Mouse (Mus musculus): ENCODE data around the gene Kcnq1. TPM values are rescaled to one million over a fixed set of nuclear protein-coding genes. Genes with fewer than 3 reads are reported as not detected.

The Kcnq1 gene
- polyA plus RNA-seq, 1 experiment from 2014 or later = 1.8 TPM

DNA sequence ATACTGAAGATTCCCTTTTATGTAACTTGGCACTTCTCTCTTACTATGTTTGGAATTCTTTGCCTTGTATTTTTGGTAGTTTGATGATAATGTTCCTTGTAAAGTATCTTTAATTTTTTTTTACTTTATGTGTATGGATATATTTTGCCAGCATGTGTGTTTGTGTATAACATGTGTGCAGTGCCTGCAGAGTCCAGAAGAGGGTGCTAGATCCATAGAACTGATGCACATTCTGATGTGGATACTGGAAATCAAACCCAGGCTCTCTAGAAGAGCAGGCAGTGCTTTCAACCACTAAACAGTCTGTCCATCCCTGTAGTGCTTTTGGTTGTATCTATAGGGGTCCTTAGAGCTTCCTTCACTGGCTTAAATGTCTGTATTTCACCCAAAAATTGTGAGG is 8.6 kb downstream of the Kcnq1 start:
- no peaks in the 10 kb centered on the region for H3K4me1 ChIP-seq
- H3K27ac ChIP-seq = no peak overlapping the region
- no peak overlapping the region for H3K4me3 ChIP-seq
- no peak overlapping the region for H3K4me2 ChIP-seq
- H3K36me3 ChIP-seq (replicated peaks) = no peaks in the 10 kb centered on the region
- no peak for ATAC-seq (replicated peaks)
- H3K9ac ChIP-seq = no peak overlapping the region
- no peaks in the 10 kb centered on the region; the same call in 1 of the 2 replicates for H3K9me3 ChIP-seq
- no peaks in the 10 kb centered on the region; the same call in 1 of the 2 replicates for H3K27me3 ChIP-seq (replicated peaks)

DNA sequence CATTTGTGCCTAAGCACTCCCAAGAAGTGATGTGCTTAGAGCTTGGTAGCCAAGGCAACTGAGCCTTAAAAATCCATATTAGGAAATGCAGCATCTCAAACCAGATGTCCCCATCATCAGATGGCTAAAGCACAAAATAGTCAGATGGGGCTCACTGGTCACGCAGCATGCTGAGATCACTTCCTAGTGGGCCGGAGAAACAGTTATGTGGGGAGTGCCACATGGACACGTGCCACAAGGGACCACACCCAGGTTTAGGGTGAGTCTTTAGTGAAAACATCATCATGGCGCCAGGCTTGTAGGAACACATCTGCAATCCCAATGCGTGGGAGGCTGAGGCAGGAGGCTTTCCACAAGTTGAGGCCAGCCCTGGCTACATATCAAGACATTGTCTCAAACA is 10.4 kb downstream of the Kcnq1 start:
- H3K27me3 ChIP-seq (replicated peaks) = no peaks in the 10 kb centered on the region
- no peaks in the 10 kb centered on the region for H3K4me1 ChIP-seq
- ATAC-seq (replicated peaks) = no peak
- no peaks in the 10 kb centered on the region for H3K36me3 ChIP-seq (replicated peaks)
- H3K27ac ChIP-seq = no peak overlapping the region
- H3K4me3 ChIP-seq = no peak overlapping the region
- no peaks in the 10 kb centered on the region; the same call in 1 of the 2 replicates for H3K9me3 ChIP-seq
- H3K9ac ChIP-seq = no peak overlapping the region
- 79% methylated on average over 5 of the region's 5 CpGs for WGBS
- no peak overlapping the region for H3K4me2 ChIP-seq

DNA sequence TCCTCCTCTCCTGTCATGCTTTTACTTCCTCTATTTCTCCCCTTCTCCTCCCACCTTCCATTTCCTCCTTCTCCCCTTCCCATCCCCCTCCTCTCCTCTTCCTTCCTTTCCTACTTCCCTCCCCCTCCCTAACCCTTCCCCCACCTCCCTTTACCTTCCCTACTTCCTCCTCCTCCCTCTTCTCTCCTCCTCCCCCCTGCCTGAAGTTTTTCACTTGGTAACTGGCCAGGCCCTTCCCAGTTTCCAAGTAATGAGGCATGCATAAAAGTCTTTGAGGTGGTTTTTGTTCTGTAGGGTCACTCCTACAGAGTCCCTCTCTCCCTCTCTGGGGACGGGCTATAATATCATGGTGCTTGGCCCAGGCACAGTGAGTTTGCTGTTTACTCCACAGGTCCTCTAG is 13.2 kb downstream of the Kcnq1 start:
- no peaks in the 10 kb centered on the region; the same call in 1 of the 2 replicates for H3K4me1 ChIP-seq
- no peak overlapping the region for H3K27ac ChIP-seq
- no peaks in the 10 kb centered on the region; the same call in 1 of the 2 replicates for H3K9me3 ChIP-seq
- H3K4me3 ChIP-seq = no peak overlapping the region
- H3K36me3 ChIP-seq (replicated peaks) = no peaks in the 10 kb centered on the region
- H3K4me2 ChIP-seq = no peak overlapping the region
- no peak overlapping the region for H3K9ac ChIP-seq
- 28% methylated on average over 1 of the region's 1 CpGs for WGBS
- no peaks in the 10 kb centered on the region for H3K27me3 ChIP-seq (replicated peaks)
- no peak for ATAC-seq (replicated peaks)

DNA sequence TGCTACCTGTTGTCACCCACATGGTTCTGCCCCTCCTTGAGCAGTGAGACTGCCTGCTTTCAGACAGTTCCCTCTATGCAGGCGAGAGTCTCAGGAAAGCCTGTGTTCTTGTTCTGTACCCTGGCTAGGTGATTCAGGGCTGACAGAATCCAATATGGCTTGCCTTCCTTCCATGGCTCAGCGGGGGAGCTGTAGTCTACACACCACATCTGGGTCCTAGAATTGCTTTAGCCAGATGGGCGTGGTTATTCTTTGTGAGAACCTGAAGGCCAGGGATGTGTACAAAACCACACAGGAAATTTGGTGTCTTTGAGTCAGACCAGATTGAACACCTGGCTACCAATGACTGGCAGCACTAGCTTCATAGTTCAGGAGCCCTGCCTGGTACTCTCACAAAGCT is 13.7 kb downstream of the Kcnq1 start:
- no peak for ATAC-seq (replicated peaks)
- WGBS = 81% methylated on average over 3 of the region's 3 CpGs
- H3K36me3 ChIP-seq (replicated peaks) = no peaks in the 10 kb centered on the region
- no peak overlapping the region for H3K27ac ChIP-seq
- no peaks in the 10 kb centered on the region; the same call in 1 of the 2 replicates for H3K4me1 ChIP-seq
- no peak overlapping the region for H3K4me3 ChIP-seq
- H3K4me2 ChIP-seq = no peak overlapping the region
- no peak overlapping the region for H3K9ac ChIP-seq
- H3K9me3 ChIP-seq = no peaks in the 10 kb centered on the region; the same call in 1 of the 2 replicates
- H3K27me3 ChIP-seq (replicated peaks) = no peaks in the 10 kb centered on the region

DNA sequence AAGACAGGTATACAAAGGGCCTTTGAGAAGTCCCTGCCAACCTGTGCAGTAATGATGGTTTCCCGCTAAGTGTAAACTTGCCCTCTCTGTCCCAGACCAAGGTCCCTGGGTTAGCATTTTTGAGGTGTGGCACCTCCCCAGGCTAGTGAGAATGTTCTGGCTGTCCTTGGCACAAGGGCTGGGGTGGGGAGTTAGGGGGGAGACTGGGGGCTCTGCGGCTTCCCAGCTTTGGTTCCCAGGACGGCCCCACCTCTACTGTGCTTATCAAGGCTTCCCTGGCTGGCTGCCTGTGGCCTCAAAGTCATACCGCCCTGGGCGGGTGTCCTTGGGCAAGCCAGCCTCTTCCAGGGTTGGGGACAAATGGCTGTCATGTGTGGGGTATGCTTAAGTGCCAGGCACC is 16.0 kb downstream of the Kcnq1 start:
- Histone ChIP-seq H3K4me3 (no peak overlapping the region), H3K4me1 (no peaks in the 10 kb centered on the region; the same call in 1 of the 2 replicates), H3K4me2 (no peak overlapping the region), H3K36me3 (replicated peaks) (no peaks in the 10 kb centered on the region), H3K27me3 (replicated peaks) (no peaks in the 10 kb centered on the region), H3K9me3 (no peaks in the 10 kb centered on the region), H3K27ac (no peak overlapping the region), H3K9ac (no peak overlapping the region)
- ATAC-seq (replicated peaks) = no peak
- 87% methylated on average over 5 of the region's 5 CpGs for WGBS

DNA sequence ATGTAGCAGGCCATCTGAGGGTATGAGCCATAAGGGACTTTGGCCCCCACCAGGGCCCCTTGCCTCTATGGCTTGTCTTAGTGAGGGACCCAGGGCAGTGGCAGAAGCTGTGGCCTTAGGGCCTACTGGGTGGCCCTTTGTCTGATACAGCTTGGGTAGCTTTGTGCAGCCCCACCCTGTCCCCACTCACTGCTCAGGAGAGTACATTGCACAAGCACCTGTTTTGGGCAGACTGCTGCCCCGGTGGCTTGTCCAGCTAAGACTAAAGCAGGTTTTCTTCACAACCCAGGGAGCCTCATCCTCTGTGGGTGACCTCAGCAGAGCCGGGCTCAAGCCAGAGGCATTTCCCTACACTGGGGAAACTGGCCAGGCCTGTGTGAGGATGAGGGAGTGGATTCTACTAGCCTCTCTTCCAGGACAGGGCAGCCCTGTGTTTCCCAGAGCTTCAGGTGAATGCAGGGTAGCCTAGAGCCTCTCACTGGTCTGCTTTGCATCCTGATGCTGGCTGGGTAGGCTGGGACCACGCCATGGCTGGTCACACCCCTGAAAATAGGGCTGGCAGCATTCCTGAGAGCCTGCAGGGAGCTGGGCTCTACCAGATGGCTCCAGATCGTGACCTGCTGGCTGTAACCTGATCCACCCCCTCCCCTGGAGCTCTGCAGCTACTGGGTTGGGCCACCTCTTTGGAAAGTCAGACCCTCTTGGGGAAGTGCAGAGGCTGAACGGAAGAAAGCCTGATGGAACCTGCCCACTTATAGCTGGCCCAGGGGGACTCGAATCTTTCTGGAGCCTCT is 17.9 kb downstream of the Kcnq1 start:
- no peak overlapping the region for H3K4me2 ChIP-seq
- no peaks in the 10 kb centered on the region for H3K9me3 ChIP-seq
- H3K4me3 ChIP-seq = no peak overlapping the region
- H3K4me1 ChIP-seq = no peaks in the 10 kb centered on the region; the same call in 1 of the 2 replicates
- no peak for ATAC-seq (replicated peaks)
- 15% methylated on average over 6 of the region's 6 CpGs for WGBS
- no peaks in the 10 kb centered on the region for H3K27me3 ChIP-seq (replicated peaks)
- H3K9ac ChIP-seq = no peak overlapping the region; the same call in 1 of the 2 replicates
- no peak overlapping the region for H3K27ac ChIP-seq
- H3K36me3 ChIP-seq (replicated peaks) = no peaks in the 10 kb centered on the region

DNA sequence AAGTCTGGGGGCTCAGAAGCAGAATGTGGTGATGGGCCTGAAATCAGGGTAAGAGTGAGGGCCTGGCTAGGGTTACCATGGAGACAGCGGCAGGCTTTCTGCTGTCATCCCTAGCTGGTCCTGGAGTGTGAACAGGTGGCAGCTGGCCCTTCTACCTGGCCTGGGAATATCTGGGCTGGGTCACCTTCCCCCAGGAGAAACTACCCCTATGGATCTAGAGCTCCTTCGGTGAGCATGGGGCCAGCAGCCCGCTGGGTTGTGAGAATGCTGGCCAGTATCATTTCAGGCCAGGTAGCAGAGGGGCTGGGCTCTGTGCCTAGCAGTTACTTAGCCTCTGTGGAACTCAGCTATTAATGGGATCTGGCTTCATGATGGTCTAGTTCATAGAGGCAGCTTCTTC is 18.7 kb downstream of the Kcnq1 start:
- H3K9me3 ChIP-seq = no peaks in the 10 kb centered on the region
- no peak overlapping the region for H3K4me3 ChIP-seq
- H3K27ac ChIP-seq = no peak overlapping the region
- 64% methylated on average over 3 of the region's 3 CpGs for WGBS
- H3K27me3 ChIP-seq (replicated peaks) = no peaks in the 10 kb centered on the region
- no peak for ATAC-seq (replicated peaks)
- no peak overlapping the region for H3K9ac ChIP-seq
- no peaks in the 10 kb centered on the region for H3K36me3 ChIP-seq (replicated peaks)
- no peak overlapping the region for H3K4me2 ChIP-seq
- H3K4me1 ChIP-seq = no peaks in the 10 kb centered on the region; the same call in 1 of the 2 replicates

DNA sequence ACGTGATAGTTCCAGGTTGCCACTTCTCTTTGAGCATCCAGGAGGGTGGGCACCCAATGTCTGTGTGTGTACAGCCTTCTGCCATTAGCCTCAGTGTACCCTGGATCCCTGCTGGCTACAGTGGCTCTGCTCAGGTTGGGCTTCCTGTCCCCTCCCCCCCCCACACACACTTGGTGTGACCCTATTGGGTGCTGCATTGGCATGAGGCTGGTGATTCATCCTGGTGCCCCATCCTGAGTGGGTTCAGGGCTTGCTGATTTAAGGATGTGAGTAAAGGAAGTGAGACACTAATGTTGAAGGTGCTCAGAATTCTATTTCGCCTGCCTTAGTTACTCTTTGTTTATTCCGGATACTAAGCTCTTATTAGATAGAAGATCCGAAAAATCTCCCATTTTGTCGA is 26.7 kb downstream of the Kcnq1 start:
- 84% methylated on average over 5 of the region's 5 CpGs for WGBS
- H3K36me3 ChIP-seq (replicated peaks) = no peaks in the 10 kb centered on the region
- no peak overlapping the region for H3K27ac ChIP-seq
- no peaks in the 10 kb centered on the region for H3K9me3 ChIP-seq
- no peak overlapping the region for H3K9ac ChIP-seq
- no peaks in the 10 kb centered on the region for H3K4me1 ChIP-seq
- H3K4me3 ChIP-seq = no peak overlapping the region
- no peak for ATAC-seq (replicated peaks)
- H3K4me2 ChIP-seq = no peak overlapping the region
- no peaks in the 10 kb centered on the region for H3K27me3 ChIP-seq (replicated peaks)

DNA sequence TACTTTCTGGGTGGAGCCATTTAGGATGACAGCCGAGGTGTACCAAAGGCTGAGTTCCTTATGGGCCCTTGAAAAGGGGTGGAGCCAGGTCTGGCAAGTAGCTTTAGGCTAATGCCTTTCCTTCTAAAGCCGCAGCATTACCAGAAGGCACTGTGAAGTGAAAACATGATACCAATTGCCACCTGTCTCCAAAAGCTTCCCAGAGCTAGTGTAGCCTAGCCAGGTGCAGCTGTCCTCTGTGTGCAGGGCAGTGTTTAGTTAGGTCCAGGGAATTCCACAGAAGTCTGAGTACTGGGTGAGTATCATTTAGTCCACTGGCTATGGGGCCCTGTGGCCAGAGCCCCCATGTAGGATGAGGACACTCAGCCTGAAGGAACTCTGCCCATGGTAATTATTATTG is 30.0 kb downstream of the Kcnq1 start:
- H3K27ac ChIP-seq = no peak overlapping the region
- WGBS = 57% methylated on average over 2 of the region's 2 CpGs
- no peaks in the 10 kb centered on the region for H3K9me3 ChIP-seq
- H3K4me3 ChIP-seq = no peak overlapping the region
- H3K4me1 ChIP-seq = no peaks in the 10 kb centered on the region
- no peak overlapping the region for H3K9ac ChIP-seq
- no peaks in the 10 kb centered on the region for H3K27me3 ChIP-seq (replicated peaks)
- no peak overlapping the region for H3K4me2 ChIP-seq
- ATAC-seq (replicated peaks) = no peak
- H3K36me3 ChIP-seq (replicated peaks) = no peaks in the 10 kb centered on the region

DNA sequence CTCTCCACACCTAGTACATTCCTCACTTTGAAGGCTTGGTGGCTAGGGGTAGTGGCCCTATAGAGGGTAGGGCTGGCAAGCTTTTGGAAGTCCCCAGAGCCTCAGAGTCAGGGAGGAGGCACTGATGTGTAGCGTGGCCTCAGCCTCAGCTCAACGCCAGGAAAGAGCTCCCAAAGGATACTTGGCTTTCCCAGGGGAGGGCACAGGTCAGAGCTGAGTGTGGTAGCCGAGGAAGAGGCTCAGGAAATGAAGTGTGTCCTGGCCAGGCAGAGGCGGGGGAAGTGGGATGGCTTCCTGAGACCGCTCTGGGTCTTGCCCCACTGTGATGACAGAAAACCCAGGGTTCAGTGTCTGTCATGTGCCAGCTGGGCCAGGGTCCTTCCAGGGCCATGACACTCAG is 30.4 kb downstream of the Kcnq1 start:
- WGBS = 64% methylated on average over 5 of the region's 5 CpGs
- Histone ChIP-seq H3K4me2 (no peak overlapping the region), H3K4me1 (no peaks in the 10 kb centered on the region), H3K9ac (no peak overlapping the region), H3K9me3 (no peaks in the 10 kb centered on the region), H3K4me3 (no peak overlapping the region), H3K27me3 (replicated peaks) (no peaks in the 10 kb centered on the region), H3K27ac (no peak overlapping the region), H3K36me3 (replicated peaks) (no peaks in the 10 kb centered on the region)
- ATAC-seq (replicated peaks) = no peak

DNA sequence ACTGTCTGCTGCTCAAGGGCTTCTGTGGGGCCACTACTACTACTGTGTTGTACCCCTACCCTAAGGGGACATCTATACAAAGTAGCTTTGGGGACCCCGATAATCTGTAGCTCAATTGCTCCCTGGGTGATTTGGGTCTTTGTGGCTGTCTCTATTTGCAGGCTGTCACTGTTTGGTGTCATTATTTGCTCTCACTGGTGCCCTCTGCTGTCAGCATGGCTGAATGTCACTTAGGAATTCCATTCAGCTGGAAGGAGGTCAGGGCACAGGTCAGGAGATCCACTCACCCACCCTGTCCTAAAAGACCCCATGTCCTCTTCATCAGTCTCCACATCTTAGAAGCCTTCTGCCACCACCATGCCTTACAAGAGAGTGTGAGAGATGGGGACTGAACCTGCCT is 32.6 kb downstream of the Kcnq1 start:
- Histone ChIP-seq H3K4me2 (no peak overlapping the region), H3K9ac (no peak overlapping the region), H3K27ac (no peak overlapping the region), H3K36me3 (replicated peaks) (no peaks in the 10 kb centered on the region), H3K9me3 (no peaks in the 10 kb centered on the region), H3K4me3 (no peak overlapping the region), H3K27me3 (replicated peaks) (no peaks in the 10 kb centered on the region), H3K4me1 (no peaks in the 10 kb centered on the region)
- no peak for ATAC-seq (replicated peaks)
- 33% methylated on average over 1 of the region's 1 CpGs for WGBS

DNA sequence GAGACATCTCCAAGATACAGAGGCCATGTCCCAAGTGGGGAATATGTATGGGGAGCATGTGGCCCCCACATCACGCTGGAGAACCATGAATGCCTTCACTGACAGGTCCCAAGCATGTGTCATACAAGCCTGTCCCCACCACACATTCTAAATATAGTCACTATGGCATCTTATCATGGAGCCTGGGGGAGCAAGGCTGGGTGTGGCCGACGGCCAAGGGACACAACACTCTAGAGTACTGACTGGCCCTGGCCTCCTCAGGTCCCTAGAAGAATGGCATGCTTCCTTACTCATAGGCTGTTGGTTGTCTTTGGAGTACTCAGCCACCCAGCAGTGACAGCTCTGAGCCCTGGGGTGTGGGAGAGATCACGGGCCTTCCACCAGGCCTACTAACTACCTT is 33.8 kb downstream of the Kcnq1 start:
- Histone ChIP-seq H3K27ac (no peak overlapping the region), H3K4me1 (no peaks in the 10 kb centered on the region), H3K9ac (no peak overlapping the region), H3K4me3 (no peak overlapping the region), H3K36me3 (replicated peaks) (no peaks in the 10 kb centered on the region), H3K4me2 (no peak overlapping the region), H3K9me3 (no peaks in the 10 kb centered on the region), H3K27me3 (replicated peaks) (no peaks in the 10 kb centered on the region)
- no peak for ATAC-seq (replicated peaks)
- WGBS = 83% methylated on average over 4 of the region's 4 CpGs

DNA sequence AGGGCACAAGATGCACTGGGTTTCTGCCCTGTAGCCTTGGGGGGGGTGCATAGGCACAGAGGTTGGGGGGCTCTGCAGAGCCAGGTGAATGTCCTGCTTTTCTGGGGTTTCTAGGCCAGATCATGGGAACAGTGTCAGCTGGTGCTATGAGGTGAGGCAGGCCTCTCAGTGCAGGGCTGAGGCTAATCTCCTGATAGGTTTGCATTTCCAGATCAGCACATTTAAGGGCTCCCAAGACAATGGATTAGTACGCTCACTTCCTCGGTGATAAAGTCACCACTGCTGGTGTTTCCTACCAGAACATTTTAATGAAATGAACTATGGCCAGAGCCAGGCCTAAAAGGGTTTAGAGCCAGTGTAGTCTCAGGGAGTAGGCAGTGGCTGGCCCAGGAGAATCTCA is 36.5 kb downstream of the Kcnq1 start:
- WGBS = 87% methylated on average over 2 of the region's 2 CpGs
- Histone ChIP-seq H3K27ac (no peak overlapping the region), H3K9me3 (no peaks in the 10 kb centered on the region), H3K4me2 (no peak overlapping the region), H3K4me1 (no peaks in the 10 kb centered on the region), H3K27me3 (replicated peaks) (no peaks in the 10 kb centered on the region), H3K36me3 (replicated peaks) (no peaks in the 10 kb centered on the region), H3K9ac (no peak overlapping the region), H3K4me3 (no peak overlapping the region)
- ATAC-seq (replicated peaks) = no peak
